Mouse (Mus musculus): Measurements from ENCODE around the gene Synpr.

GRCm38 (mm10) chr14:13266331-13266730 is 18.2 kb upstream of the Synpr start:
- TF ChIP-seq CTCF (IDR thresholded peaks at IDR 0.05; ENCODE audit: low read depth, low read length) = no peak
- no peak for TF ChIP-seq EP300 (IDR thresholded peaks at IDR 0.05; ENCODE audit: insufficient read depth, low read depth, low read length)
- TF ChIP-seq POLR2A (IDR thresholded peaks at IDR 0.05; ENCODE audit: insufficient read depth, low read length) = no peak
